Mouse (Mus musculus) neural tube, embryonic 10.5 days (tissue): ENCODE data around the gene Qtrt1.
"Not testable (repeated sequence)": the region's sequence is repeated elsewhere in the genome, so short reads cannot be mapped to it uniquely, and the experiment has no call there.

Experiments
- DNase-seq: peaks from one replicate; pipeline ENCODE4 v3.0.0-alpha.2; 2017; ENCODE audit warnings: low spot score; ENCODE audit errors: extremely low spot score

The Qtrt1 gene

DNA sequence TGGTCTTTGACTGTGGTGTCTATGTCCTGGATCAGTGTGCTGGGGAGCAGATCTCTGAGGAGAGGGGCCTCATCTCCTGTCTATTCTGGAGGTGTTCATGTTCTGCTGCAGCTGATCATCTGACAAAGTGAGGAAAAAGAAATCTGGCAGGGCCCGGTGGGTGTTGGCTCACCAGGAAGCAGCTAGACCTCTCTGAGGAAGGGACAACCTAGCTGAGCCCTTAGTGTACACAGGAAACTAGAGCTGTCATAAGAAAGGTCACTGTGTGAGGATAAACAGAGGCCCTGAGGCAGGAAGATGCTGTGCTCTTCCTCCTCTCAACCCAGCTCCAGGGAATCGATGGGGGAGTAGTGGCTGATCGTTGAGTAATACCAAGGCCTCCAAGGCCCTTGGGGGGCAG lies 38.6 kb downstream of the Qtrt1 start:
- DNase-seq: no peak

DNA sequence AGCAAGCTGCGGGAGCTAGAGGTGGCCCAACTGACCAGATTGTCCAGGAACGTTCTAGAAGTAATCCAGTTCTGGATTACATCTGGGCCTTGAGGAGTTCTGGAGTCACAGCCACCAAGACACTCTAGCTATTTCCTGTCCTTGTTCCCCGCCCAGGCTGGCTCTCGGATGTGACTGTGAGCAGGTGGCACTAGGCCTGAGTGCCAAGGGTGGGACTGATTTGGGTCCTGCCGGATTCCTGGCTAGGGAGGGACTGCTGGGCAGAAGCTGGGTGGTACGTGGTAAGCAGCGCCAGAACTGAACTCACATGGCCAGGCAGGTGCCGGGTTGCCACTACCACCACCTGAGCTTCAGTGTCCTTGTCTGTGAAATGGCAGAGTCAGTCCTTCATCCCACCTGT lies 39.8 kb downstream of the Qtrt1 start:
- no peak for DNase-seq

DNA sequence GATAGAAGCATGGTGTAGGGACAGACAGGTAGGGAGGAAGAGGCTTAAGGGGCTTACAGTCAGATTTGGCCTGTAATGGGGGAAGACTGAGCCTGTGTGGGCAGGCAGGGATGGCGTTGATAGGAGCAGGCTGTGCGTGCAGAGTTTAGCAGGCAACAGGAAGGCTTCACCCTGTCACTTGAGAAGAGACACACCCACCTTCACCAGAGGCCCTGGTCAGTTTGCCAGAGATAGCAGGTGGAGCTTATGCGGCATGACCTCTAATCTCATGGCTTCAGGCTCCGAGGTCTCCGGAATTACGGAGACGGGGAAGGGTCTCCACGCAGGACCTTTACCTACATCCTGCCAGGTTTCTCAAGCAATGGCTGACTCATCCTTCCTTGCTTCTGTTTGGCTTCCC lies 40.2 kb downstream of the Qtrt1 start:
- DNase-seq: no peak

DNA sequence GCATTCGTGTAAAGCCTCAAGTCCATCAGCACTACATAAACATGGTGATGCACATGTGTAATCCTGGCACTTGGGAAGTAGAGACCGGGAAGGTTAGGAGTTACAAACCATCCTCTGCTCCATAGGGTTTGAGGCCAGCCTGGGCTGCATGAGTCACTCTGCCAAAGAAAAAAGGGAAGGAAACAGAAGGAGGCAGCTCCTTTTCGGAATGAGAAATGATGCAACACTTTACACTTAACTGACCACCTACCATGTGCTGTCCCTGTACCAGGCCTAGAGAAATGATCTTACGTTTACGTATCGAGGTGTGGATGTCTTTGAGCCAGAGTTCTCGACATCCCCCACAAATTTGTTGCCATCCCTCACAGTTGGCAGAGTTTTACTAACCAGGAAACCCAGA lies 41.4 kb downstream of the Qtrt1 start:
- DNase-seq: no peak

DNA sequence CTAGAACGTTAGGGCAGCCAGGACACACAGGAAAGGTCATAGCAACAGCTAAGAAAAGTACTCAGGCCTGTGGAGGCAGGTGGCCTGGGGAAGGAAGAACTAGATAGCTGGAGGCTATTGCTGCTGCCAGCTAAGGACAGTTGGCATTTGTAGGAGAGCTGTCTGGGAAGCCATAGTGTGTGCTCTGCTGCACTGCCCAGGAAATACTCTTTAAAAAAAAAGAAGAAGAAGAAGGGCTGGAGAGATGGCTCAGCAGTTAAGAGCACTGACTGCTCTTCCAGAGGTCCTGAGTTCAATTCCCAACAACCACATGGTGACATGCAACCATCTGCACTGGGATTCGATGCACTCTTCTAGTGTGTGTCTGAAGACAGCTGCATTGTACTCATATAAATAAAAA lies 41.8 kb downstream of the Qtrt1 start:
- no peak for DNase-seq

DNA sequence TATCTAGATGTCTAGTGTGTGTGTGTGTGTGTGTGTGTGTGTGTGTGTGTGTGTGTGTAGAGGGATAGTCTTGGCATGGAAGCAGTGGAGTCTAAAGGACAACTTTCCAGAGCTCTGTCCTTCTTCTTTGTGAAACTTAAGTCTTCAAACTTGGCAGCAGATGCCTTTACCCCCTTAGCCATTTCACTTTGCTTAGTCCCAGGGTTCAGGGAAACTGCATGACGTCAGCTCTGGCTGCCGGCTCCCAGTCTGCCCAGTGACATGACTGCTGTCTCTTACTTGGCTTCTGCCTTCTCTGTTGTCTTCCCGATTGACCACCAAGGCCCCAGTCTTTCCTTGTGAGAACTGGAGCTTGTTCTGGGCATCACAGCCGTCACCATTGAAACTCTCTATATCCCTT lies 42.9 kb downstream of the Qtrt1 start:
- DNase-seq: no peak

DNA sequence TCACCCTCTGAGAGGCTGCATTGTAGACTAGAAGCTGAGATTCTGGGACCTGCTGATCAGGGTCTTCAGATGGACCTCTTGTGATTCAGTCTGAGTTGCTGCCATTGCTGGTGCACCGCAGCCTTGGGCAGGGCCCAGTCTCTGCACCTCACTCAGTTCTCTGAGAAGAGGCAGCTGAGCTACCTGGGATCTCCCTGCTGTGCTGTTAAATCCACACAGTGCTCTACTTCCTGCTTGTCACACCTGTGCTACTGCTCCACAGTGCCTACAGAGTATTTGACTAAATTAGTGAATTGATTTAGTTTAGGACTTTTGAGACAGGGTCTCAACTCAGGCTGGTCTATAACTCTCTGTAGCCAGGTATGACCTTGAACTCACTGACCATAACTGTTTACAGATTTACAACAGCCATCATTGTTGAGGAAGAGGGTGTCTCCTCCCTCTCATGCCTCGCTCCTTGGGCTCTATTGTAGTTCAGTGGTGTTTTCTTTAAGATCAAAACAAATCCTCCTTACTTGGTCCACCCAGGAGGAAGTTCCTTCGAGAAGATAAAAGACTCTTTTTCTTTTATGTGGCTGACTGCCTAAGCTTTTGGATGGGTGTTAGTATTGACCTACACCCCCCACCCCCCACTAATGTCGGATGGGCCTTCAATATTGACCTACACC lies 43.6 kb downstream of the Qtrt1 start:
- DNase-seq: no peak

DNA sequence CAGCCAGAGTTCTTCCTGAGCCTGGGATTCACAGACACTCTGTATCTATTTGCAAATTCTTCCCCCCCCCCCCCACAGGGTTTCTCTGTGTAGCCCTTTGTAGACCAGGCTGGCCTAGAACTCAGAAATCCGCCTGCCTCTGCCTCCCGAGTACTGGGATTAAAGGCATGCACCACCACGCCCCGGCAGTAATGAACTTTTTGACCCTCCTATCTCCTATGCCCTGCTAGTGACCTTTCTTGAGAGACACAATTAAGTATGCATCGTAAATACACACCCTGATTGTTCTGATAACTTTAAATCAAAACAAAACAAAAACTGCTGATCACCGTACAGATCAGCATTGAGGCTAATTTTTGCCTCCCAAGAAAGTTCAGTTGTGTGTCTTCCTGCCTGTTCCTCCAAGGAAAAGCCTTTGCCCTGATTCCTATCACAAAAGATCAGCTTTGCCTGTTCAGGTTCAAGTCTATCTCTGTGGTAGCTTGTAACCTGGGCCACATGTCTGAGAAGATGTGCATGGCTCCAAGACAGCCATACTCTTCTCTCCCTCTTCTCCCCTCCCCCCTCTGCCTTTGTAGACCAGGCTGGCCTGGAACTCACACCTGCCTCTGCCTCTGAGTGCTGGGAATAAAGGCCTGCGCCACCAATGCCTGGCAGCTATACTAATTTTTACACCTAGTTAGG lies 44.8 kb downstream of the Qtrt1 start:
- no peak for DNase-seq

DNA sequence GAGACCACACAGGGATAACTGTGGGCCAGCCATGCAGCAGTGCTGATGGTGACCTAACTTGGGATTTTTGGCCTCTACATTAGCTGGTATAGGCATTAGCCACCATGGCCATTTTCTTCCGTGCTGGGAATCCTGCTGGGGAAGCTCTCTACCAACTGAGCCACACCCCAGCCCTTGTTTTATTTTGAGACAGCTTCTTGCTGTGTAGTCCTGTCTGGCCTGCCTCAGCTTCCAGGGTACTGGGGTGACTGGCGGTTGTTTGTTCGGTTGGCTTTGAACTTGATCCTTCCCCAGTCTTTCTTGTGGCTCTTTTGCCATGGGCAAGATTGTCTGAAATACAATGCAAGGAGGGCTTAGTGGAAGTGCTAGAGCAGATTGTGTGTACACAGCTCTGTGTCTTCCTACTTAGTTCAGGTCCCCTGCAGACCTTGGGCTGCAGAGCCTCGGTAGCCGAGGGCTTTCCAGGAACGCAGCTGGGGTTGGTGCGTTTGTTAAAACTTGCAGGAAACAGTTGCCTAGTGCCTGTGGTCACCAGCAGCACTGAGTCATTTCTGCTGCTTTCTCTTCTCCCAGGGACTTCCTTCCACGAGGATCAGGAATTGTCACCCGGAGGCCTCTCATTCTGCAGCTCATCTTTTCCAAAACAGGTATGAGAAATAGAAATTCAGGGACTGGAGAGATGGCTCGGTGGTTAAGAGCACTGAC lies 45.4 kb downstream of the Qtrt1 start:
- no peak for DNase-seq

DNA sequence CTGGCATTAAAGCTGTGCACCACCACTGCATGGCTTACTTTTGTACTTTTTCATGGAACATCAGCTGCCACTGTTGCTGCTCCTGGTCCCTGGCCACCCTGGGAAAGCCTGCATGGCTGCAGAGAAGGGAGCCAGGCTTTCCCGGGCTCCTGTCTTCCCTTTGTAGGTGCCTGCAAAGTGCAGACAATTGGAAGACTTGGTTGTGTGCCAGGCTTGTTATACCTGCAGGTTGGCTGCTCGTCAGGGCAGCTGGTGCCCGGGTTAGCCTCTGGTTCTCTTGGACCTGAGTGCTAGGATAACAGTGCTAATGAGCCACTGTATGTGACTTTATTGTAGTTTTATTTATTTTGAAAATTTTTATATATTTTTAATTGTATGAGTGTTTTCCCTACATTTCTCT lies 47.2 kb downstream of the Qtrt1 start:
- DNase-seq: no peak

DNA sequence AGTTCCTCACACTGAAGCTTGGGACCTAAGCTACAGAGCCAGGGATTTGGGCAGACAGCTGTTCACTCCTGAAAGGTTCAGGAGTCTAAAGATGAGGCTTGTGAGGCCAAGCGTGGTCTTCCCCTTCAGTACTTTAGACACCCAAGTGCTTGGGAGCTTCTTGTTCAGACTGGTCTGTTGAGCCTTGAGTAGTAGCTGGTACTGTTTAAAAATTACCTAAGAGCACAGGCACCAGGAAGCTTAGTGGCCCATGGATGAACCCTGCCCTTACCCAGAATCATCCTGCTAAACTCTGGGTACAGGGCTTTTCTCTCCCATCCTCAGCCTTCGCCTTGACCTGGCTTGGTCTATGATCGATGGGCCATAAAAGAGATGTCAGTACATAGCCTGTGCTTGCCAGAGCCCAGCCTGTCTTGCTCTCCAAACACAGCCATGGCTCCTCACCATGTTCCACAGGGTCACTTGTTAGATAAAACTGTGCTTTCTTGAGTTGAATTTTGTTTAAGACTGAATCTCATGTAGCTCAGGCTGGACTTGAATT lies 48.8 kb downstream of the Qtrt1 start:
- DNase-seq: no peak

DNA sequence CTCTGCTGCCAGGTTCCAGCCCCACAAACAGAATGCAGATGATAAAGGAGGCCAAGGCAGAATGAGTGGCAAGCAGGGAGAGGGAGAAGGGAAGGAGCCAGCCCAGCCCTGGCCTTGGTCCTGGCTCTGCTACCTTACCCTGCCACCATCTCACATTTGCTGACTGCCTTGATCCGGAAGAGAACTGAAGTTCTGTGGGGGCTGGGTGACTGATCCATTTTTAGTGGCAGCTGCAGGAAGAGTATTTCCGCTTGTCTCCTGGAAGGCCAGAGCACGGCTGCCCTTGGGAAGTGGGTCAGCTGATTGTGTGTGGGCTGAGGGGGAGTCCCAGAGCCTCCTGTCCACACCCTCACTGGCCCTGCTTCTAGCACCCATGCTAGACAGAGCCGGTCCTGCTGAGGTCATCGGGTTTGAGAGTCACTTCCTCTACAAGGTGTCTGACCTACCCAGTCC lies 51.5 kb downstream of the Qtrt1 start:
- no peak for DNase-seq

DNA sequence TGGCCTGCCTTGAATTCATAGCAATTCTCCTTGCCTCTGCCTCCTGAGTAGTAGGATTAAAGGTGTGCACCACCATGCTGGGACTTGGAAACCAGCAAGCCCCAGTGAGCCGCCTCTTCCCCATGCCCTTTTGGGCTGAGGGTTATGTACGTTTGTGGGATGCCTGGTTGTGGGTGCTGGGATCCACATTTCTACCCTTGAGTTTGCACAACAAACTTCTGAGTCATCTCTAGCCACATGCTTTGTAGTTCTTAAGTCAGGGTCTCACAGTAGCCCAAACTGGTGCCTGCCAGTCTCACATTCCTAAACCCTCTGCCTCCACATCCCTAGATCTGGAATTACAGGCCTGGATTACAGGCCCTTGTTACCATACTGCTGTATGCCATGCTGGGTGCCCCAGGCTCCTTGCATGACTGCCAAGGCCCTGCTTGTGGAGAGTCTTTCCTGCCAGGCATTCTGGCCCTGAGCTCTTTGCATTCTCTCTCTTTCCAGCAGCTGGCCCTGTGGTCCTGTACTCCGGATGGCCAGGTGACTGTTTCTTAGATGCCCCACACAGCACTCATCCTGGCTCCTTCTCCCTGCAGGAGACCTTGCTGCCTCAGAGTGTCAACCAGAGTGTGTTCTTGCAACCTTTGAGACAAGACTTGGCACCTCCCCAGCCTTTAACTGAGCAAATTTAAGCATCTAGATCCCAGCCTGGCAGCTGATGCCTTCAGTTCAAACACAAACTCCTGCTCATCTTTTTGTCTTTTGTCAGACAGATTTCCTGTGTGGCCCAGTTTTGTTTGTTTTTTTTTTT lies 52.3 kb downstream of the Qtrt1 start:
- no peak for DNase-seq

DNA sequence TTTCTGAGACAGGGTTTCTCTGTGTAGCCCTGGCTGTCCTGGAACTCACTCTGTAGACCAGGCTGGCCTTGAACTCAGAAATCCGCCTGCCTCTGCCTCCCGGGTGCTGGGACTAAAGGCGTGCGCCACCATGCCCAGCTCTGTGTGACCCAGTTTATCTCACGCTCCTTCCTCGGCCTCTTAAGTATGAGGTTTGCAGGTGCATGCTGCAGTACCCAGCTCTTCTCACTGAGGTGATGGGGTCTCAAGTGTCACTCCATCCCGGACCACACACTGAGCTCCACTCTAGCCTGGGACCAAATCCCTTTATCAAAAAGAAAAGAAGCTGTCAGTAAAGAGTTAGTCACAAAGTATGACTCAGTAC lies 52.9 kb downstream of the Qtrt1 start:
- DNase-seq: not testable (repeated sequence)

DNA sequence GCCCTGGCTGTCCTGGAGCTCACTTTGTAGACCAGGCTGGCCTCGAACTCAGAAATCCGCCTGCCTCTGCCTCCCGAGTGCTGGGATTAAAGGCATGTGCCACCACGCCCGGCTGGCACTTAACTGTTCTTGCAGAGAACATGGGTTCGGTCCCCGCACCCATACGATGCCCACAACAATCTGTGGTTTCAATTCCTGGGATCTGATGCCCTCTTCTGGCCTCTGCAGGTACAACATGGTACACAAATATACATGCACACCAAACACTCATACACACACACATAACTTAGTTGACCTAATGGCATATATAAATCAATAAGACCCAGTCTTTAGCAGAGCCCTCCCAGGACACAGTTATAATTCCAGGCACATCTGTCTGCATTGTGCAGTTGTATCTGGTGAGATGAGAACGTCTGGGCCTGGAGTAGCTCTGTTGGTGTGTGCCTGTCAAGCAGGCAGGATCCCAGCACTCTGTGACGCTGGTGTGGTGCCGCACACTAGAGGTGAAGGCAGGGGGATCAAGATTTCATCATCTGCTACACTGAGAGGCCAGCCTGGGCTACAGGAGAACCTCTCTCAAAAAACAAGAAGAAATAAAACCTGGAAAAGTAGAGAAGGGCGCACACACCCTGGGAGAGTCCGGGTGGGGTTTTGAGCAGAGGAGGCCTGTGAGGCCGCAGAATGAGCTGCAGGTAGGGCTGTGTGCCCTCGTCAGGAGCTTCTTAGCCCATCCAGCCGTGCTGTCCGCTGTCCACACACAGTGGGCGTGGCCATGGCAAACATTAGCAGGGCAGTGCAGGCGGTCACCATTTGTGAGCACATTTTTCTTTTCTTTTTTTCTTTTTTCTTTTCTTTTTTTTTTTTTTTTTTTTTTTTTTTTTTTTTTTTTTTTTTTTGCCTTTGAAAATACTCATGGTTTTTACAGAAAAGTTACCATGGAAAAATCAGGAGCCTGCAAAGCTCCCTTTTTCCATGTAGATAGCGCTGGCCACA lies 57.7 kb downstream of the Qtrt1 start:
- DNase-seq: peak; percentile 42
